Mouse (Mus musculus) midbrain, embryonic 13.5 days (tissue): ENCODE measurements at regions not wholly inside any gene's neighbourhood (a gene's known extent, or its start where the extent isn't known, plus 50 kb on each side); places are given as distances from the start of the nearest gene placed in this dataset.
A peak's percentile ranks its signal among the peaks of the same experiment; 100 is the strongest.

Experiments
- ATAC-seq: fragments of 200-750 bp; cut with Nextera tagmentation; 2 replicates; pipeline ENCODE4 v1.8.0; 2017; ENCODE audit warnings: mild to moderate bottlenecking, moderate TSS enrichment, moderate library complexity
- H3K27ac ChIP-seq: fragments of 300-500 bp; sonication (generic); 2 replicates; pipeline ENCODE4 v1.5.1; 2015; ENCODE audit warnings: inconsistent platforms, mild to moderate bottlenecking, moderate library complexity
- H3K27me3 ChIP-seq: fragments of 300-500 bp; sonication (generic); 2 replicates; pipeline ENCODE4 v1.6.1; 2015; ENCODE audit warnings: mild to moderate bottlenecking, inconsistent platforms
- H3K36me3 ChIP-seq: fragments of 300-500 bp; sonication (generic); 2 replicates; pipeline ENCODE4 v1.6.1; 2015; ENCODE audit warnings: mild to moderate bottlenecking, inconsistent platforms
- H3K4me1 ChIP-seq: fragments of 300-500 bp; sonication (generic); replicated peaks from 2 replicates; pipeline ENCODE4 v1.6.1; 2015; ENCODE audit warnings: inconsistent platforms
- H3K4me2 ChIP-seq: fragments of 300-500 bp; sonication (generic); replicated peaks from 2 replicates; pipeline ENCODE4 v1.6.1; 2015; ENCODE audit warnings: moderate library complexity, mild to moderate bottlenecking, inconsistent platforms
- H3K4me3 ChIP-seq: fragments of 300-500 bp; sonication (generic); replicated peaks from 2 replicates; pipeline ENCODE4 v1.5.1; 2015; ENCODE audit warnings: mild to moderate bottlenecking, inconsistent platforms
- H3K9ac ChIP-seq: fragments of 300-500 bp; sonication (generic); replicated peaks from 2 replicates; pipeline ENCODE4 v1.6.1; 2015; ENCODE audit warnings: mild to moderate bottlenecking, inconsistent platforms
- H3K9me3 ChIP-seq: fragments of 300-500 bp; sonication (generic); 2 replicates; pipeline ENCODE4 v1.6.1; 2016; ENCODE audit warnings: mild to moderate bottlenecking, inconsistent platforms
- WGBS: fragments of 180-500 bp; shearing (Covaris S2); methylation state at CpG from one replicate; pipeline ENCODE4 v1.1.7; 2015; 5-methylcytosine and 5-hydroxymethylcytosine counted together

GRCm38 (mm10) chr11:82668026-82668425, 96.1 kb downstream of the Cct6b start:
- Histone ChIP-seq H3K27ac (no peak overlapping the region), H3K4me3 (no peak overlapping the region), H3K4me2 (no peak overlapping the region), H3K4me1 (no peaks in the 10 kb centered on the region), H3K36me3 (no peaks in the 10 kb centered on the region), H3K9me3 (no peaks in the 10 kb centered on the region), H3K9ac (no peak overlapping the region), H3K27me3 (no peaks in the 10 kb centered on the region)
- no peak for ATAC-seq
- 100% methylated on average over 1 of the region's 1 CpGs for WGBS

GRCm38 (mm10) chr11:82664076-82664475, 100.0 kb downstream of the Cct6b start:
- Histone ChIP-seq H3K9ac (no peak overlapping the region), H3K36me3 (no peaks in the 10 kb centered on the region), H3K4me1 (peaks cover 9% of the 10 kb centered on the region), H3K4me2 (no peak overlapping the region), H3K9me3 (no peaks in the 10 kb centered on the region), H3K4me3 (no peak overlapping the region), H3K27me3 (no peaks in the 10 kb centered on the region), H3K27ac (no peak overlapping the region)
- no peak for ATAC-seq
- 95% methylated on average over 1 of the region's 1 CpGs for WGBS

GRCm38 (mm10) chr11:82662086-82662485, 102.0 kb downstream of the Cct6b start:
- ATAC-seq: no peak
- Histone ChIP-seq H3K9ac (no peak overlapping the region), H3K9me3 (no peaks in the 10 kb centered on the region), H3K27ac (no peak overlapping the region), H3K4me3 (no peak overlapping the region), H3K4me2 (no peak overlapping the region), H3K4me1 (peaks cover 9% of the 10 kb centered on the region), H3K36me3 (no peaks in the 10 kb centered on the region), H3K27me3 (no peaks in the 10 kb centered on the region)
- 5% methylated on average over 3 of the region's 3 CpGs for WGBS

GRCm38 (mm10) chr11:82651751-82652150, 112.4 kb downstream of the Cct6b start:
- ATAC-seq: no peak
- Histone ChIP-seq H3K4me3 (no peak overlapping the region), H3K9me3 (no peaks in the 10 kb centered on the region), H3K9ac (no peak overlapping the region), H3K4me2 (no peak overlapping the region), H3K27ac (peak overlapping the region; percentile 5; the same call in 1 of the 2 replicates), H3K36me3 (no peaks in the 10 kb centered on the region), H3K4me1 (peaks cover 13% of the 10 kb centered on the region; the same call in 1 of the 2 replicates), H3K27me3 (no peaks in the 10 kb centered on the region)
- 32% methylated on average over 5 of the region's 5 CpGs for WGBS

GRCm38 (mm10) chr11:82638513-82638912, 125.6 kb downstream of the Cct6b start:
- H3K4me2 ChIP-seq: no peak overlapping the region
- no peak overlapping the region for H3K4me3 ChIP-seq

GRCm38 (mm10) chr11:82632191-82632590, 131.9 kb downstream of the Cct6b start:
- WGBS: 97% methylated on average over 1 of the region's 1 CpGs
- Histone ChIP-seq H3K4me2 (no peak overlapping the region), H3K4me1 (peaks cover 13% of the 10 kb centered on the region), H3K9me3 (no peaks in the 10 kb centered on the region; the same call in 1 of the 2 replicates), H3K27ac (no peak overlapping the region), H3K9ac (no peak overlapping the region), H3K36me3 (no peaks in the 10 kb centered on the region), H3K27me3 (no peaks in the 10 kb centered on the region), H3K4me3 (no peak overlapping the region)
- no peak for ATAC-seq

More at GRCm38 (mm10) chr11:82638513-82638912, 125.6 kb downstream of the Cct6b start:
- no peaks in the 10 kb centered on the region for H3K36me3 ChIP-seq
- no peak for ATAC-seq
- H3K27me3 ChIP-seq: no peaks in the 10 kb centered on the region
- no peaks in the 10 kb centered on the region for H3K9me3 ChIP-seq
- 75% methylated on average over 4 of the region's 4 CpGs for WGBS
- H3K27ac ChIP-seq: no peak overlapping the region
- H3K9ac ChIP-seq: no peak overlapping the region
- H3K4me1 ChIP-seq: 0 out of 2 replicates have a peak, but pooled peaks cover 5% of the 10 kb centered on the region

GRCm38 (mm10) chr11:82631387-82631786, 132.7 kb downstream of the Cct6b start:
- WGBS: 16% methylated on average over 4 of the region's 4 CpGs
- no peak overlapping the region for H3K4me3 ChIP-seq
- no peaks in the 10 kb centered on the region for H3K27me3 ChIP-seq
- H3K9ac ChIP-seq: no peak overlapping the region
- no peaks in the 10 kb centered on the region; the same call in 1 of the 2 replicates for H3K9me3 ChIP-seq
- H3K36me3 ChIP-seq: no peaks in the 10 kb centered on the region
- peaks cover 17% of the 10 kb centered on the region for H3K4me1 ChIP-seq
- no peak overlapping the region for H3K4me2 ChIP-seq
- ATAC-seq: peak; percentile 80
- H3K27ac ChIP-seq: peak overlapping the region; percentile 6; the same call in 1 of the 2 replicates

- no peak overlapping the region for H3K9ac ChIP-seq
- WGBS: 26% methylated on average over 7 of the region's 7 CpGs
- no peak for ATAC-seq
These were observed 137.5 kb downstream of the Cct6b start for GRCm38 (mm10) chr11:82626501-82627111.

GRCm38 (mm10) chr11:82621061-82621460, 143.1 kb downstream of the Cct6b start:
- Histone ChIP-seq H3K9me3 (no peaks in the 10 kb centered on the region), H3K27ac (no peak overlapping the region), H3K4me2 (no peak overlapping the region), H3K36me3 (no peaks in the 10 kb centered on the region), H3K27me3 (0 out of 2 replicates have a peak, but pooled peaks cover 5% of the 10 kb centered on the region), H3K4me3 (no peak overlapping the region), H3K4me1 (peaks cover 15% of the 10 kb centered on the region), H3K9ac (no peak overlapping the region)
- no peak for ATAC-seq
- 95% methylated on average over 10 of the region's 10 CpGs for WGBS

More at GRCm38 (mm10) chr11:82626501-82627111, 137.5 kb downstream of the Cct6b start:
- H3K27ac ChIP-seq: no peak overlapping the region
- H3K27me3 ChIP-seq: no peaks in the 10 kb centered on the region
- no peaks in the 10 kb centered on the region; the same call in 1 of the 2 replicates for H3K9me3 ChIP-seq
- H3K4me3 ChIP-seq: no peak overlapping the region
- no peaks in the 10 kb centered on the region for H3K36me3 ChIP-seq
- peaks cover 13% of the 10 kb centered on the region for H3K4me1 ChIP-seq
- no peak overlapping the region for H3K4me2 ChIP-seq

- no peak for ATAC-seq
- Histone ChIP-seq H3K9me3 (no peaks in the 10 kb centered on the region), H3K4me1 (peaks cover 15% of the 10 kb centered on the region), H3K27ac (no peak overlapping the region), H3K36me3 (no peaks in the 10 kb centered on the region), H3K4me3 (no peak overlapping the region), H3K27me3 (0 out of 2 replicates have a peak, but pooled peaks cover 5% of the 10 kb centered on the region), H3K9ac (no peak overlapping the region), H3K4me2 (no peak overlapping the region)
- WGBS: 58% methylated on average over 2 of the region's 2 CpGs
These were observed 144.7 kb downstream of the Cct6b start for GRCm38 (mm10) chr11:82619418-82619817.

- peaks cover 15% of the 10 kb centered on the region for H3K4me1 ChIP-seq
- H3K27me3 ChIP-seq: 0 out of 2 replicates have a peak, but pooled peaks cover 5% of the 10 kb centered on the region
- 2% methylated on average over 9 of the region's 9 CpGs for whole genome bisulfite sequencing
- no peak overlapping the region for H3K4me3 ChIP-seq
- no peak overlapping the region for H3K9ac ChIP-seq
- H3K9me3 ChIP-seq: no peaks in the 10 kb centered on the region
- H3K36me3 ChIP-seq: no peaks in the 10 kb centered on the region
- peak; percentile 56; the same call in 1 of the 2 replicates for ATAC-seq
- 0 out of 2 replicates have a peak overlapping the region, but pooled peaks have one; percentile 12 for H3K4me2 ChIP-seq
- no peak overlapping the region for H3K27ac ChIP-seq
These were observed 145.7 kb downstream of the Cct6b start for GRCm38 (mm10) chr11:82618457-82618856.

GRCm38 (mm10) chr11:82616856-82617255, 147.3 kb downstream of the Cct6b start:
- Histone ChIP-seq H3K9ac (no peak overlapping the region), H3K9me3 (no peaks in the 10 kb centered on the region), H3K27me3 (0 out of 2 replicates have a peak, but pooled peaks cover 5% of the 10 kb centered on the region), H3K4me3 (no peak overlapping the region), H3K27ac (peak overlapping the region; percentile 16; the same call in 1 of the 2 replicates), H3K36me3 (no peaks in the 10 kb centered on the region), H3K4me1 (peaks cover 15% of the 10 kb centered on the region), H3K4me2 (no peak overlapping the region)
- 45% methylated on average over 7 of the region's 7 CpGs for WGBS
- no peak for ATAC-seq
